Mouse (Mus musculus) forebrain, embryonic 14.5 days (tissue): ENCODE results near the gene Noto. TPM values are rescaled to one million over a fixed set of nuclear protein-coding genes. Genes with fewer than 3 reads are reported as not detected.

ENCODE experiments used
- ATAC-seq: fragments of 200-750 bp; cut with Nextera tagmentation; 2 replicates; pipeline ENCODE4 v1.8.0; 2017; ENCODE audit warnings: mild to moderate bottlenecking, moderate library complexity
- DNase-seq: peaks from one replicate; pipeline ENCODE4 v3.0.0-alpha.2; 2015; ENCODE audit warnings: low spot score
- H3K27ac ChIP-seq: fragments of 300-500 bp; sonication (generic); 2 replicates; pipeline ENCODE4 v1.5.1; 2014; ENCODE audit warnings: low read depth, mild to moderate bottlenecking, control low read depth, low read length, moderate library complexity
- H3K27me3 ChIP-seq: fragments of 300-500 bp; sonication (generic); replicated peaks from 2 replicates; pipeline ENCODE4 v1.6.1; 2014; ENCODE audit warnings: low read length, control low read depth, mixed read lengths; ENCODE audit not compliant: control insufficient read depth, insufficient read depth
- H3K36me3 ChIP-seq: fragments of 300-500 bp; sonication (generic); 2 replicates; pipeline ENCODE4 v1.6.1; 2014; ENCODE audit warnings: low read length, control low read depth; ENCODE audit not compliant: control insufficient read depth, insufficient read depth
- H3K4me1 ChIP-seq: fragments of 300-500 bp; sonication (generic); 2 replicates; pipeline ENCODE4 v1.6.1; 2014; ENCODE audit warnings: antibody characterized with exemption, low read length, control low read depth; ENCODE audit not compliant: control insufficient read depth, insufficient read depth
- H3K4me2 ChIP-seq: fragments of 300-500 bp; sonication (generic); 2 replicates; pipeline ENCODE4 v1.6.1; 2014; ENCODE audit warnings: mild to moderate bottlenecking, control low read depth, low read length
- H3K4me3 ChIP-seq: fragments of 300-500 bp; sonication (generic); 2 replicates; pipeline ENCODE4 v1.5.1; 2014; ENCODE audit warnings: low read depth, low read length, control low read depth
- H3K9ac ChIP-seq: fragments of 300-500 bp; sonication (generic); 2 replicates; pipeline ENCODE4 v1.6.1; 2014; ENCODE audit warnings: mild to moderate bottlenecking, low read length, control low read depth, moderate library complexity
- H3K9me3 ChIP-seq: fragments of 300-500 bp; sonication (generic); replicated peaks from 2 replicates; pipeline ENCODE4 v1.6.1; 2016; ENCODE audit warnings: low read length, control low read depth, mixed read lengths; ENCODE audit not compliant: control insufficient read depth
- WGBS: fragments of 180-500 bp; shearing (Covaris S2); extraction: QIAGEN DNeasy Blood & Tissue Kit; methylation state at CpG from one replicate; pipeline ENCODE4 v1.1.7; 2014; 5-methylcytosine and 5-hydroxymethylcytosine counted together
- polyA plus RNA-seq: library from polyadenylated mRNA; unstranded; fragments of >200 nt; fragmentation: Nextera tagmentation; extraction: Ambion mirVana; gene quantifications from 2 replicates; pipeline ENCODE4 v1.2.1, GENCODE M21; 2014

Noto gene
- polyA plus RNA-seq, 1 experiment from 2014 or later, result not detected

DNA sequence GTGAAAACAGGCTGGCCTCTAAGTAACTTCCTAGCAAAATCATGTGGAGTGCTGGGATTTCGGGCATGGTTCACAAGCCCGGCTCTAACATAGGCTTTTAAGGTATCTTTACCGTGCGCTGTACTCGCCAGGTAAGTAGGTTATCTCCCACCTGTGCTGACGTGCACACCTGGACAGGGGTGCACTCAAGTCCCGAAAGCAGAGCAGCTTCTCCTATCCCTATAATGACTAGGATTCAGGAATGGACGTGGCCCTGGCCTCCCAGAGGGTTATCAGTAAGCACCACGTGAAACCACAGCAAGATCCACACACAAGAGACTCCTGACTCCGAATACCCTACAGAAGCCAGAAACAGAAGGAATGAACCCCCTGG lies 42.1 kb upstream of the Noto start:
- no peak for DNase-seq
- H3K4me1 ChIP-seq, result no peaks in the 10 kb centered on the region; the same call in 1 of the 2 replicates
- no peak overlapping the region for H3K4me3 ChIP-seq
- no peaks in the 10 kb centered on the region for H3K36me3 ChIP-seq
- H3K9me3 ChIP-seq, result no peaks in the 10 kb centered on the region
- H3K27me3 ChIP-seq, result no peaks in the 10 kb centered on the region
- WGBS, result 82% methylated on average over 10 of the region's 10 CpGs
- H3K4me2 ChIP-seq, result no peak overlapping the region
- no peak overlapping the region for H3K9ac ChIP-seq
- H3K27ac ChIP-seq, result no peak overlapping the region
- ATAC-seq, result no peak

- 83% methylated on average over 2 of the region's 2 CpGs for WGBS
- ATAC-seq, result no peak
- H3K36me3 ChIP-seq, result no peaks in the 10 kb centered on the region
- H3K4me2 ChIP-seq, result no peak overlapping the region
- no peak overlapping the region for H3K27ac ChIP-seq
- H3K9ac ChIP-seq, result no peak overlapping the region
- H3K9me3 ChIP-seq, result no peaks in the 10 kb centered on the region
- H3K4me1 ChIP-seq, result no peaks in the 10 kb centered on the region; the same call in 1 of the 2 replicates
- no peak overlapping the region for H3K4me3 ChIP-seq
- DNase-seq, result no peak
- no peaks in the 10 kb centered on the region for H3K27me3 ChIP-seq
These were observed 40.9 kb upstream of the Noto start for GRCm38 (mm10) chr6:85382791-85383190.

DNA sequence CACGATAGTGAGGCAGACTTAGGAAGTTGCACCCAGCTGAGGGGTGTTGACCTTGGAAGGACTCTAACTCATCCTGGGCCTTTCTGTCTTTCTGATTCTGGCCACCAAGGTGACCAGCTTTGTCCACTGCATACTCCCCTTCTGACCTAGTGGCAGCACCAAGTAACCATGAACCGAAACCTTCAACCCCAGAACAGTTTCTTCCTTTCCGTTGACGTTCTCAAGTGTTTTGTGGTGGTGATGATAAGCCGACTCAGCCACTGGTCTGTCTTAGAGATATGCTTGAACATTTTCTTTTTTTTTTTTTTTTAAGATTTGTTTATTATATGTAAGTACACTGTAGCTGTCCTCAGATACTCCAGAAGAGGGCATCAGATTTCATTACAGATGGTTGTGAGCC lies 35.1 kb upstream of the Noto start:
- 89% methylated on average over 5 of the region's 5 CpGs for WGBS
- no peak overlapping the region for H3K4me2 ChIP-seq
- no peaks in the 10 kb centered on the region for H3K9me3 ChIP-seq
- no peaks in the 10 kb centered on the region for H3K27me3 ChIP-seq
- no peak for ATAC-seq
- no peaks in the 10 kb centered on the region for H3K4me1 ChIP-seq
- no peak overlapping the region for H3K27ac ChIP-seq
- H3K36me3 ChIP-seq, result no peaks in the 10 kb centered on the region
- H3K9ac ChIP-seq, result no peak overlapping the region
- no peak overlapping the region for H3K4me3 ChIP-seq
- no peak for DNase-seq

GRCm38 (mm10) chr6:85391803-85392202 lies 31.9 kb upstream of the Noto start:
- ATAC-seq (no peak), DNase-seq (peak; percentile 77)
- H3K27ac ChIP-seq, result no peak overlapping the region
- no peaks in the 10 kb centered on the region for H3K9me3 ChIP-seq
- no peaks in the 10 kb centered on the region for H3K4me1 ChIP-seq
- no peaks in the 10 kb centered on the region for H3K36me3 ChIP-seq
- 20% methylated on average over 7 of the region's 7 CpGs for WGBS
- no peak overlapping the region for H3K4me2 ChIP-seq
- no peak overlapping the region for H3K4me3 ChIP-seq
- H3K27me3 ChIP-seq, result no peaks in the 10 kb centered on the region
- no peak overlapping the region for H3K9ac ChIP-seq

GRCm38 (mm10) chr6:85395360-85395759 lies 28.3 kb upstream of the Noto start:
- Histone ChIP-seq H3K4me3 (no peak overlapping the region), H3K9me3 (no peaks in the 10 kb centered on the region), H3K4me2 (no peak overlapping the region), H3K9ac (no peak overlapping the region), H3K27ac (no peak overlapping the region), H3K4me1 (no peaks in the 10 kb centered on the region), H3K27me3 (no peaks in the 10 kb centered on the region), H3K36me3 (no peaks in the 10 kb centered on the region)
- DNase-seq, result no peak
- no peak for ATAC-seq
- 82% methylated on average over 2 of the region's 2 CpGs for WGBS

GRCm38 (mm10) chr6:85397165-85397564 lies 26.5 kb upstream of the Noto start:
- no peaks in the 10 kb centered on the region for H3K4me1 ChIP-seq
- WGBS, result 10% methylated on average over 1 of the region's 1 CpGs
- H3K4me3 ChIP-seq, result no peak overlapping the region
- no peaks in the 10 kb centered on the region for H3K9me3 ChIP-seq
- ATAC-seq, result no peak
- H3K9ac ChIP-seq, result no peak overlapping the region
- H3K27ac ChIP-seq, result no peak overlapping the region
- H3K4me2 ChIP-seq, result no peak overlapping the region
- H3K36me3 ChIP-seq, result no peaks in the 10 kb centered on the region
- no peaks in the 10 kb centered on the region for H3K27me3 ChIP-seq
- DNase-seq, result peak; percentile 21

- H3K4me2 ChIP-seq, result no peak overlapping the region
- DNase-seq (peak; percentile 78), ATAC-seq (peak; percentile 82)
- H3K9me3 ChIP-seq, result no peaks in the 10 kb centered on the region
- no peak overlapping the region for H3K9ac ChIP-seq
- peak overlapping the region; percentile 4; the same call in 1 of the 2 replicates for H3K27ac ChIP-seq
- H3K4me3 ChIP-seq, result no peak overlapping the region
- no peaks in the 10 kb centered on the region; the same call in 1 of the 2 replicates for H3K4me1 ChIP-seq
- no peaks in the 10 kb centered on the region for H3K27me3 ChIP-seq
- WGBS, result 25% methylated on average over 5 of the region's 5 CpGs
- no peaks in the 10 kb centered on the region for H3K36me3 ChIP-seq
These were observed 24.0 kb upstream of the Noto start for GRCm38 (mm10) chr6:85399715-85400114.

DNA sequence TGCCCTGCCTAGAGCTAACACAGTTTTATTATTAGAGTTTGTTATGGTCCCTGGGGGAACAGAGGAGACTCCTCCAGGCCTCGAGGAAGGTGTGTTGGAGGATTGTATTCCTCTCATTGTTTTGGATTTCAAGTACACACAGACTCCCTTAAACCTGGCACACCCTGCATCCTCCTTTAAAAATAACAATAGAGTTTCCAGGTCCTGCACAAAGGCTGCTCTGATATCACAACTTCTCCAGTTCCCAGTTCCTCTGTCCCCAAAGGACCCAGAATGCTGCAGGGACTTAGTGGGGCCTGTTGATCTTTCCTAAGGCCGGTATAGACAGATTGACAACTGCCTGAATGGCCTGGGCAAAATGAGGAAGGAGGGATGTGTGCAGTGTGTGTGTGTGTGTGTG lies 21.1 kb upstream of the Noto start:
- 42% methylated on average over 2 of the region's 2 CpGs for WGBS
- H3K27ac ChIP-seq, result peak overlapping the region; percentile 9; the same call in 1 of the 2 replicates
- no peaks in the 10 kb centered on the region for H3K36me3 ChIP-seq
- H3K4me3 ChIP-seq, result no peak overlapping the region
- no peaks in the 10 kb centered on the region; the same call in none of the 2 replicates for H3K27me3 ChIP-seq
- no peak overlapping the region for H3K4me2 ChIP-seq
- no peak overlapping the region for H3K9ac ChIP-seq
- no peak for ATAC-seq
- DNase-seq, result no peak
- no peaks in the 10 kb centered on the region for H3K9me3 ChIP-seq
- no peaks in the 10 kb centered on the region; the same call in 1 of the 2 replicates for H3K4me1 ChIP-seq

GRCm38 (mm10) chr6:85403039-85403438 lies 20.6 kb upstream of the Noto start:
- Histone ChIP-seq H3K9ac (no peak overlapping the region), H3K27ac (peak overlapping the region; percentile 33; the same call in 1 of the 2 replicates), H3K27me3 (peaks cover 4% of the 10 kb centered on the region), H3K4me2 (no peak overlapping the region), H3K4me3 (no peak overlapping the region), H3K9me3 (no peaks in the 10 kb centered on the region), H3K36me3 (no peaks in the 10 kb centered on the region), H3K4me1 (no peaks in the 10 kb centered on the region; the same call in 1 of the 2 replicates)
- peak; percentile 53 for DNase-seq
- peak; percentile 42; the same call in 1 of the 2 replicates for ATAC-seq
- 57% methylated on average over 10 of the region's 10 CpGs for WGBS
